Mouse (Mus musculus) bone marrow macrophage, adult 2 months (primary cell): ENCODE results near the gene Gm20662. TPM values are rescaled to one million over a fixed set of nuclear protein-coding genes. Genes with fewer than 3 reads are reported as not detected.

Source experiments
- H3K27ac ChIP-seq: 2 replicates; pipeline ENCODE4 v1.5.1; 2012; ENCODE audit warnings: low read depth, low read length; ENCODE audit not compliant: insufficient read depth
- H3K4me1 ChIP-seq: 2 replicates; pipeline ENCODE4 v1.6.1; 2012; ENCODE audit warnings: low read length; ENCODE audit not compliant: control insufficient read depth, insufficient read depth
- H3K4me3 ChIP-seq: 2 replicates; pipeline ENCODE4 v1.5.1; 2012; ENCODE audit warnings: mild to moderate bottlenecking, low read length, moderate library complexity; ENCODE audit not compliant: insufficient read depth
- CTCF ChIP-seq: IDR thresholded peaks from 2 replicates; pipeline ENCODE4 v1.5.1; 2012; ENCODE audit warnings: low read depth, mild to moderate bottlenecking, low read length, moderate library complexity
- POLR2A ChIP-seq: IDR thresholded peaks from 2 replicates; pipeline ENCODE4 v1.6.1; 2012; ENCODE audit warnings: mild to moderate bottlenecking, low read depth, low read length, borderline replicate concordance
- polyA plus RNA-seq: library from polyadenylated mRNA; stranded (reverse); fragments of >200 nt; gene quantifications from 2 replicates; pipeline ENCODE4 v1.2.4, GENCODE M21; 2012; ENCODE audit not compliant: missing spikeins, insufficient read depth, insufficient read length

Gm20662 gene
- polyA plus RNA-seq, 1 experiment: not detected

GRCm38 (mm10) chr9:108063361-108063760 is 67.2 kb downstream of the Gm20662 start:
- Histone ChIP-seq H3K4me3 (no peak overlapping the region), H3K27ac (no peak overlapping the region), H3K4me1 (0 out of 2 replicates have a peak, but pooled peaks cover 5% of the 10 kb centered on the region)
- no peak for TF ChIP-seq POLR2A
- no peak for TF ChIP-seq CTCF

DNA sequence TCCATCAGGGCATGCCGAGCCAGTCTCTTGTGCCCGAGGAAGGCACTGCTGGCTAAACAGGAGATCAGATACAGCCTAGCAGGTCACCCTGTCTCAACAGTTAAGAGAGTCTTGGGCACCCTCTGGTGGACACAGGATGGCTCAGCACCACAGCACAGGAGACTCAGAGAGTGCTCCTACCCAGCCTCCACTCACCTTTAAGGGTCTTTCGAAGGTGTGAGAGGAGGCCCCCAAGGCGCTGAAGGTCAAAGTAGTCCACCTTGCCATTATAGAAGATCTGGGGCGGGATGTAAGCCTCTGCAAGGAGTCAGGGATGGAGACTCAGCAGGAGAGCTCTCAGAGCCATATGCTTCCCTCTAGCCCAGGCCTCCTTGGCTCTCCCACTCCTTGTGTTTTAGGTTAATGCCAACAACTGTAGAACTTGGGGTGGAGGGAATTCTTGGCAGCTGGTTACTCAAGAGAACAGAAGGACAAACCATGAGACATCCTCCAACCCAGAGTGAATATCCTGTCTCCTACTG is 69.4 kb downstream of the Gm20662 start:
- TF ChIP-seq POLR2A (no peak), CTCF (peak; percentile 65)
- Histone ChIP-seq H3K4me1 (0 out of 2 replicates have a peak, but pooled peaks cover 3% of the 10 kb centered on the region), H3K27ac (no peak overlapping the region)

DNA sequence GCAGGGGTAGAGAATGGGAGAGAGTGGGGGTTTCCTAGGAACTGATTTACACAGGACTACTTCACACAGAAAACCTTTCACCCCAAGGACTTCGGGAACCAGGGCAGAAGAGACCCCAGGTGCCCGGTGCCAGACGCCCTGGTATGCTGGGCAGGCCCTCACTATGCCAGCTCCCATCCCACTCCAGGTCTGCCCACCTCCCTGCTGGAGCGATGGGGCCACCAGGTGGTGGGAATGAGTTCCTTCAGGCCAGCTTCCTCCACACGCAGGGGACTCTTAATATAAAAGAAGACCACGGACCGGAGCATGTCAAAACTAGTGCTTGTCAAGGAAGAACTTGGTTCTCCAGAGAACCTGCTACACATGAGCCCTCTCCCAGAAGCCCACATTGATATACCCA is 71.0 kb downstream of the Gm20662 start:
- no peak for TF ChIP-seq POLR2A
- TF ChIP-seq CTCF: no peak
- Histone ChIP-seq H3K4me3 (no peak overlapping the region), H3K27ac (no peak overlapping the region), H3K4me1 (no peaks in the 10 kb centered on the region)

More for the DNA sequence above, 69.4 kb downstream of the Gm20662 start:
- H3K4me3 ChIP-seq: no peak overlapping the region

DNA sequence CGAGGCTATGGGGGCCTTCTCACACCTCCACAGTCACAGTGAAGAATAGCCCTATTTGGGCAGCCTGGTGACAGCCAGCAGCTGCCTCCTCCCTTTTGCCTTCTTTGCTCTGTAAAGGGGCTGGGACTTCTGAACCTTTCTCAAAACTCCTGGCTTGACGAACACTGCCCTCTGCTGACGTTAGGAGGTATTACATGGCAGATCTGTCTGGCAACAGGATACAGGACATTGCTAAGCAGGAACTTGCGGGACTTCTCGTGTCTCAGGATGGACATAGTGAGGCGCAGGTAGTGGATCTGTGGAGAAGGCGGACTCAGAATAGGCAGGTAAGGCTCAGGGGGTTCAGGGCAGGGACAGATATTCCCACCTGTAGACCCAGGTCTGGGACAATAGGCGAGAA is 71.8 kb downstream of the Gm20662 start:
- no peak for TF ChIP-seq POLR2A
- peak; percentile 31 for TF ChIP-seq CTCF
- no peaks in the 10 kb centered on the region for H3K4me1 ChIP-seq
- H3K4me3 ChIP-seq: no peak overlapping the region
- H3K27ac ChIP-seq: no peak overlapping the region

DNA sequence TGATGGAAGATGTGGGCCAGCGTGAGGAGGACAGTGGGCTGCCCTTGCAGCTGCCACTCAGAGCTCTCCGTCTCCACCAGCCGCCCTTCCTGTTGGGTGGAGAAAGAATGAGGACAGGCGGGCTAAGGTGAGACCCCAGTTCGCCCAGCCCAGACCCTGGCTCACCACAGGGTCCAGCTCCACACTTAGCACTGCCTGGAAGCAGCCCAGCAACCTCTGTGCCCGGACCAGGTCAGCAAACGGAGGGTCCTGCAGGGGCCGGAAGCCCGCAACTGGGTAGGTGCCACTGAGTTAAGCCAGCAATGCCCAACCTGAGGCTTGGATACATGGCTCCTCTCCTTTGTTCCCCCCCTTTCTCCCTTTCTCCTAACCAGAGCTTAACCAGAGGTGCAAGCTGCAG is 72.9 kb downstream of the Gm20662 start:
- Histone ChIP-seq H3K4me3 (no peak overlapping the region), H3K4me1 (peaks cover 8% of the 10 kb centered on the region), H3K27ac (no peak overlapping the region)
- TF ChIP-seq POLR2A: no peak
- TF ChIP-seq CTCF: no peak

DNA sequence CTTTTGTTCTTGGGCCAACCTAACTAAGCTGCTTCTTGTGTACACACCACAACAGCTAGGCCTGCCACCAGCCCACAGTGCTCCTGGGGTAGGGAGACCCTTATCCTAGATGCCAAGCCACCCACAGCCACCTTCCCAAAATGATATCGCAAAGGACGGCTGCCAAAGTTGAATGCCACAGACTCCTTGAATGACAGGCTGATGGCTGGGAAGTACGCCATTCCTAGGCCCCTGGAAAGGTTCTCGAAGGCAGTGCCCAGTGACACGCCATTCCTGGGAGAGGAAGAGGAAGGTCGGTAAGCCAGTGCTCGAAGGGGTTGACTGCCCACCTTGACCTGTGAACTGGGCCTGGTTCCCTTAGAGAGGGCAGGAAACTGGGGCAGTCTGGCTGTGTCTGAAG is 73.4 kb downstream of the Gm20662 start:
- no peak overlapping the region for H3K27ac ChIP-seq
- peaks cover 8% of the 10 kb centered on the region for H3K4me1 ChIP-seq
- TF ChIP-seq CTCF (no peak), POLR2A (no peak)
- H3K4me3 ChIP-seq: no peak overlapping the region

GRCm38 (mm10) chr9:108071801-108072200 is 75.7 kb downstream of the Gm20662 start:
- H3K4me1 ChIP-seq: peaks cover 8% of the 10 kb centered on the region
- H3K4me3 ChIP-seq: no peak overlapping the region
- H3K27ac ChIP-seq: no peak overlapping the region
- TF ChIP-seq CTCF: no peak
- no peak for TF ChIP-seq POLR2A

DNA sequence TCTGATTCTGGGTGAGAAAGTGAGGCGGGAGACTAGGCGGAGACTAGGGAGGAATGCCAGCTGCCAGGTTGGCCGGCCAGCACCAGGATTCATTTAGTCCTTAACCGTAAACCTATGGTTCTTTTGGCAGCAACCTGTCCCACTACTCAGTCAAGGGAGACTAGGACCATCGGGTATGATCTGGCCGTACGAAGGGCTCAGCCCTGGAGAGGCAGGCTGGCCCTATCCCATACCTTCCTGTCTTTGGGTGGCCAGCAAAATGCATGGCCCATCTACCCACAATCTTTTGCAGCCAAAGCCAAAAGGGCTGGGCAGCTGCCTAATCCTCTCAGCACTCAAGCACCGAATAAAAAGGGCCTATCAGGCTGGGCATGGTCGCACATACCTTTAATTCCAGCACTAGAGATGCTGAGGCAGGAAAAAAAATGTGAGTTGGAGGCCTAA is 76.4 kb downstream of the Gm20662 start:
- Histone ChIP-seq H3K4me3 (no peak overlapping the region), H3K27ac (no peak overlapping the region), H3K4me1 (peaks cover 8% of the 10 kb centered on the region)
- TF ChIP-seq POLR2A (no peak), CTCF (no peak)

DNA sequence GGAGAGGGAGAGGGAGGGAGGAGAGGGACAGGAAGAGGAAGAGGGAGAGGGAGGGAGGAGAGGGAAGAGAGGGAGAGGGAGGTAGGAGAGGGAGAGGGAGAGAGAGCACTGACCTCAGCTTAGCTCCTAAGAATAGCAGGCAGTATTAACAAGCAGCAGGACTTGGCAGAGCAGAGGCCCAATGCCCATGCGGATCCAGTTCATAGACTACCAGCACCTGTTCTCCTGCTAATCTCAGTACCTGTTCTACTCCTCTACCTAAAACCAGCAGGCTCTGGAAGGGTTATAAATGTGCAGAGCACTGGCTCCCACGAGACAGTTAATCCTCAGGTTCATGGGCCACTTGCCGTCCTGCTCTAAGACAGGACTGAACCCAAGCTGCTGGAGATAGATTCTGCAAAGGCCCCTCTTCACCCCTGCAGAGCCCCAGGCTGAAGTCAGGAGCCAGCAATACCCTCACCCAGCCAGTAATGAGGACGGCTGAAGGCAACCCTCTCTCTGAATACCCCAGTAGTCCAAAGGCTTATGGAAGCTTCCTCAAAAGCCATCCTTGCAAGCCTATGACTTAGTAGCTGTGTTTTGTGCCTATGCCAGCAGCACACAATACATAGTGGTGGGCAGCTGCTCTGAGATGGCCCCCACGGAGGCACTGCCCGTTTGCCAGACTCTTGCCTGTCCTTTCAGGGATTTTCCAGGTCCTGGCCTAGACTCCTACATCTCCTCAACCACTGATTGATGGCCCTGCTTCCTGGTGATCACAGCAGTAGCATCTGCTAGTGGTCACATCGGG is 77.2 kb downstream of the Gm20662 start:
- H3K4me3 ChIP-seq: no peak overlapping the region
- H3K27ac ChIP-seq: no peak overlapping the region
- TF ChIP-seq CTCF (no peak), POLR2A (no peak)
- H3K4me1 ChIP-seq: peaks cover 14% of the 10 kb centered on the region

DNA sequence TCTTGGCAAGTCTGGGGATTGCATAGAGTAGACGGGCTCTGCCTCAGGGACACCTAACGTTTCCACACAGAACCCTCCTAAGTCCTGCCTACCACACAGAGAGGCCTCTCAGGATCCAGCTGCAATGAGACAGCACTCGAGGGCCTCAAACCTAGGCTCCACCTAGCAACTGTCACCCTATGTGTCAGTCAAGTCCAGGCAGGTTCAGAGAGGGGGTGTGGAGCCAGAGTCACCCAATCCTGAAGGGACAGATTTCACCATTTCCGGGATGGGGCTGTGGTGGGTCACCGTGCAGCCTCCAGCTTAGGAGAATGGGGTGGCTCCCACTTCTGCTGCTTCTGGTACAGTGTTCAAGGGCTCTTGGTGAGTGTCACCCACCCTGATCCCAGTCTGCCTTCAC is 84.0 kb downstream of the Gm20662 start, which contains the start of gene Mst1:
Gene Mst1, plus strand, starts transcription at position 269 of the 400 bp plus-strand sequence.
- Histone ChIP-seq H3K4me1 (peaks cover 8% of the 10 kb centered on the region), H3K4me3 (peak within 1 kb of the TSS; percentile 94), H3K27ac (no peak within 1 kb of the TSS)
- TF ChIP-seq CTCF: no peak
- TF ChIP-seq POLR2A: no peak
